Mouse (Mus musculus) kidney, adult 18-20 months (tissue): ENCODE results near the gene Zfp26.
A peak's percentile ranks its signal among the peaks of the same experiment; 100 is the strongest.

Experiments used
- DNase-seq: peaks from one replicate; pipeline ENCODE4 v3.0.0; 2021

The Zfp26 gene

DNA sequence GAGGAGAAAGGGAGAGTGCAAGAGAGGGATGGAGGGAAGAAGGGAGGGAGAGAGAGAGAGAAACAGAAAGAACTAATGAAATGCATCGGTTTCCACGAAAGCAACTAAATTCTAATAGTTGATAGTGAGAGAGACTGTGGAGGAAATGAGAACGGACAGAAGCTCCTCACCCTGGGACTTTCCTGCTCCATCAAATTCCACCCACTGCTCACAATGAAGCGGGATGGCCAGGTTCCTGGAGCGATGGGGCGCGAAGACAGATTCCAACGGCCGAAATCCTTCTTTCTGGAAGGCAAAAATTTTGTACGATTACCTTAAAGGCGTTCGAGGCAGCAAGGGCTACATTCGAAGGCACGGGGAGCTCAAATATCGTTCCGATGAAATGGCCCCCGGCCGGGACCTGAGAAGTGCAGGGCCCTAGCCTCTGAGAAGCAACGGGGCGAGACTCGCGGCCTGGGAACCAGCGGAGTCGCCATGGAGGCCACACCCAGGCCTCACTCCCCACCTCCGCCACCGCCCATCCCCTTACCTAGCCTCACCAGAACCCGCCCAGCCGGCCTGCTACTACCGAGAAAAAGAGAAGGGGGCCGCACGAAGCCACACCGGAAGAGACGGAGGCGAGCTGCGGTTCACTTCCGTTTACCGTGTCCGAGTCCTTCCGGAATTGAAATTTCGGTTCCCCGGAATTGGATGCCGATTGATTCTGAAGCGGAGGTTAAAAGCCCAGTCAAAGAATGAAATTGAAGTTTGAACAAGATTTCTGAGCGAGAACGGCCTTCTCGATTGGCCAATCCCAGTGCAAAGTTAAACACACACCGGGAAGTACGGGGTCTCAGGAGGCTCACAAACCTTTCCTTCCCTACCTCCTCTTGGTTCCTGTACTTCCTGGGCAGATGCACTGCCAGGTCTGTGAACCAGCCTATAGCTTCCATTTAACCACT, at the start of gene Zfp26:
Gene Zfp26, minus strand, starts transcription at position 786 of the 941 bp plus-strand sequence.
- peak; percentile 86 for DNase-seq

DNA sequence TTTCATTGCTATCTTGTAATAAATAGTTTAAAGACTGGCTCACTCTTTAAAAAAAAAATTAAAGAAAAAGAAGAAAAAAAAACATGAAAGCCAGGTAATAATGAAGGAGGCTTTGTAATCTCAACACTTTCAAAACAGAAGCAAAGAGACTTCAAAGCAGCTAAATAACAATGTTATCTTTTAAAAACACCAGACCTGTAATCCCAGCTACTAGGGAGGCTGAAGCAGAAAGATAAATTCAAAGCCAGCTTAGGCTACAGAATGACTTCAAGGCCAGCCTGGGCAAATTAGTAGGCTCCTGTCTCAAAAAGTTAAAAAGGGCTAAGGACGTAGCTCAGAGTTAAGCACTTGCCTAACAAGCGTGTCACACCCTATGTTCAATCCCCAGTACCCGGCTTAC, 49.7 kb upstream of the Zfp26 start:
- DNase-seq = no peak

DNA sequence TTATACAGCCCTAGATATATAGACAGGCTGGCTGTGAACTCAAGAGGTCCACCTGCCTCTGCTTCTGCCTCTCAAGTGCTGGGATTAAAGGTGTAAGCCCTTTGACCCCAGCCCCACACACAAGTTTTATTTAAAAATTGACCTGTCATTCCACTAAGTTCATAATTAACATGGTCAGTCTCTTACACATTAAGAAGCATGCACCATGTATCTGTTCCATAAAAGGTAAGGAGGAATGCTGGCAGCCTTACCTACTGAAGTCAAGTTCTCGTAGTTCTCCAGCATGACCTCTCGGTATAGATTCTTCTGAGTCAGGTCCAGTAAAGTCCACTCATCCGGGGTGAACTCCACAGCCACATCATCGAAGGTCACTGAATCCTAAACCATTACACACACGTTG, 44.8 kb upstream of the Zfp26 start:
- peak; percentile 16 for DNase-seq

DNA sequence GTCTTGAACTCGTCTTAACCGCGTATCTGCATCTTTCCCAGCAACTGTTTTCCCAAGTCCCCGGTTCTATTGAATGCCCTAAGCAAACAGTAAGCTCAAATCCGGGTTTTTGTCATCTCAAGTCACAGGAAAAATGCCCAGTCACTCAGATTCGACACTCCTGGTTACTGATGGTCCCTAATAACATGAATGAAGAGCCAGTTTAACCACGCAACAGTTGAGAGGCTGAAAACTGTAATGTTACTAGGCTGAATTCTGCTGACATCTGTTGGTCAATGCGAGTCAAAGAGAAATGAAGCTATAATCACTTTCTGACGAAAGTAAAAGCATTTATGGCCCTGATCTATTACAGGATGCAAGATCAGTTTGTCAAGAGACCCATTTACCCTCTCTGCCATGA, 33.3 kb upstream of the Zfp26 start:
- DNase-seq = no peak

DNA sequence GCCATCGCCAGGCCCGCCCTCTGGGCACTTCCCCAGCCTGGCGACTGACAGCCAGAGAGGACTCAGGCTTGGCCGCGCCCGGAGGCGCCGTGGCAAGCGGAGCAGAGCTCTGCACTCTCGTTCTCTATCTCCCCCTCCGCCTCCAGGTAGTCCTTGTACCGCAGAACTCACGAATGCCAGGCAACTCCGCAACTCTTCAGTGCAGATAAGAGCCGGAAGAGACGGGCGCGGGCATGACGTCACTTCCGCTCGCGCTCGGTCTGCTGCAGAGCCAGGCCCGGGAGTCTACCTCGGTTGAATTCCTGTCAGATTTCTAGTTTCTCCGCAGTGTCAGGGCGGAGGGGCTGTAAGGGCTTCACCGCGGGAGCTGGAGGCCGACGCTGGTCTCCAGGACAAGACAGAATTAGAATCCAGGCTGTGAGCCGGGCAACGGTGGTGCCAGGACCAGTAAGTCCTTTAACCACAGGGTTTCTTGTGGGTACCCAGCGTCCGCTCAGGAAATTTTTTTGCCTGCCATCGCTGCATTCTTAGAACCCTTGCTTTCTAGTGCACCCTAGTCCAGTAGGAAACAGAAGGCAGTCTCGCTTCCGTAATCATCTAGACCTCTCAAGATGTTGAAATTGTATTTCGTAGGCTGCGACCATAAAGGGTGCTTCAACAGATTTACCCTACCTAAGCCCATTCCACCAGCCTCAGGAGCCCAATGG, 32.7 kb upstream of the Zfp26 start, which contains the start of gene Zfp426:
Gene Zfp426, minus strand, starts transcription at position 220 of the 707 bp plus-strand sequence.
- DNase-seq = peak; percentile 90

DNA sequence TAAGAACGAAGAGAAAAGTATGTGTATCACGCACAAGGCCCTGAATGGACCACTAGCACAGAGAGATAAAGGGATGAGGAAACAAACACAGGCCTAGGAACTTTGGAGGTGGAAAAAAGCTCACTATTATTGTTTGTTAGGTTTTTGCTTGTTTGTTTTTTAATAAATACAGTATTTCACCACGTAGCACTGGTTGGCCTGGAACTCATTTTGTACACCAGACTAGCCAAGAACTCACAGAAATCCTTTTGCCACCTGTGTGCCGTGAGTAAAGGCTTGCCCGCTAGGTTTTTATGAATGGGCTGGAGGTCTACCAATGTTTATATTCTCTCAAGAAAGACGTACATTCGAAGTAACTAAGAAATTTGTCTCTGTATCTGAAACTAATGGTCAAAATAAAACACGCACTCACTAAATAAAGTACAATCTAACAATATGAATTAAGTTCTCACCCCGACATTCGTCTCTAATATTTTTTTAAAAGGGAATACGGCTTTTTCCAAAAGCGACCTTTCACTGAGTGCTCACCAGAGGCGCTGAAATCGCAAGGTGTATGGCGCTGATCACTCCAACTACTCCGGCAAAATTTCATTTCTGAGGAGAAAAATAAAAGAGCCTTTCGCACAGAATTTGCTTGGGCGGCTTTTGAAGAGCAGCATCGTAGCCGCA, 32.0 kb upstream of the Zfp26 start:
- DNase-seq = no peak

DNA sequence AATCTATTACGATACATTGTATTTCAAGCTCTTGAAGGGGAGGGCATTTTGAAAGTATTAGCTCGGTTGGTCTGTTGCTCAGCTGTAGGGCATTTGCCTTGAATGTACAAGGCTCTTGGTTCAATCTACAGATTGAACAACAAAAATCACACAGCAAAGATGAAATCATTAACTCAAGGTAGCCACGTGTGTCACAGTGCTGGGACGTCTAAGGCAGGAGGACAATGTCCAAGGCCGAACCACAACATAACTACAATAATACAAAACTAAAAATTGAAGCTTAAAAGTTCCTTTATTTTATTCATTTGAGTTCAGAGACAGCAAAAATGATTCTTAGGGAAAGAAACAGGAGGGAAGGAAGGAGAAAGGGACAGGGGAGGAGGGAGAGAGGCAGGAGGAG, 29.6 kb upstream of the Zfp26 start:
- no peak for DNase-seq

DNA sequence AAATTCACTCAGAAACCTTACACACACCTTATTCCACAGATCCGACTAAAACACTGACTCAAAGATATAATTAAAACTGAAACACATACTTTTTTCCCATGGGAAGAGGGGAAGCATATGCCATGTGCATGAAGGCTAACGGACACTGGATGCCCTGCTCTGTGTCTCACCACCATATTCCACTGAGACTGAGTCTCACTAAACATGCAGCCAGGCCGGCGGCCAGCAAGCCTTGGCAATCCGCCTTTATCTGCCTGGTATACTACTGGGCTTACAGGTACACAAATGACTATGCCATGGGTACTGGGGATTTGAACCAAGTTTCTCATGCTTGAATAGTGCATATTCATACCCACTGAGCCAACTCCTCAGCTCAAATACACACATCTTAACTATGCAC, 19.4 kb upstream of the Zfp26 start:
- DNase-seq = peak; percentile 18

DNA sequence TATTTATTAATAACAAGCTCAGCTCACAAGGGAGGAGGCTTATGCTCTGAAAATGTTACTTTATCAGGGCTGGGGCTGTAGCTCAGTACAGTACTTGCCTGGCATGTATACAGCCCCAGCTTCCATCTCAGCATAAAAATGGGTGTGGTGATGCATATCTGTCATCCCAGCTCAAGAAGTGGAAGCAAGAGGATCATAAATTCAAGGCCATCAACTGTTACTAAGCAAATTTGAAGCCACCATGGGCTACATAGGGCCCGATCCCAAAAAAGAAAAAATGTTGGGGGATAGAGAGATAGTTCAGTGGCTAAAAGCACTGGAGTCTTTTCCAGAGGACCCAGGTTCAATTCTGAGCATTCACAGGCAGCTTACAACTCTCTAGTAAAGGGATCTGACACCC, 16.7 kb upstream of the Zfp26 start:
- no peak for DNase-seq

DNA sequence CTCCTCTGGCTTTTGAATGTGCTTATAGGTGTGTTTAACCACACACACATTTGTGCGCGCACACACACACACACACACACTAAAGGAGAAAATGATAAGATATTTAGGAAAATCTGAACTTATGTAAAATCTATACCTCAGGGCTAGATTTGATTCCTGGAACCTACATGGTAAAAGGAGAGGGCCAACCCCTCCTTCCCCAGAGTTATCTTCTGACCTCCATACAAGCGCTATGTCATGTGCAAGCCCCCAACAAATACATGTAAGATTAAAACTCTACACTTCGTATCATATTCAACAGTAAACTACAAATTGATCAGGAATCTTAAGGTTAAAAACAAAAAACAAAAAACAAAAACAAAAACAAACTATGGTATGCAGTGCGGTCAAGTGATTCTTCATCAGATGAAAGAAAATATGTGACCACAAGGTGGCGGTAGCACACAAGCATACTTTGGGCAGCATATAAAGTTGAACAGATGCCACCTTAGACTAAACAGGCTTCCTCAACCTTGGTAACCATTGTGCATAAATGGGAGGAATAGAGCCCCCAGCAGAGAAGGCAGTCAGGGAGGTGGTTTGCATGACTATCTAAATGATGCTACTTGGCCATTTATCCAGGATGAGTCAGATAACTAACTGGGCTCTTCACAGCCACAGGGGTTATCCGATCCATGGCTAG, 6.9 kb upstream of the Zfp26 start:
- peak; percentile 57 for DNase-seq

DNA sequence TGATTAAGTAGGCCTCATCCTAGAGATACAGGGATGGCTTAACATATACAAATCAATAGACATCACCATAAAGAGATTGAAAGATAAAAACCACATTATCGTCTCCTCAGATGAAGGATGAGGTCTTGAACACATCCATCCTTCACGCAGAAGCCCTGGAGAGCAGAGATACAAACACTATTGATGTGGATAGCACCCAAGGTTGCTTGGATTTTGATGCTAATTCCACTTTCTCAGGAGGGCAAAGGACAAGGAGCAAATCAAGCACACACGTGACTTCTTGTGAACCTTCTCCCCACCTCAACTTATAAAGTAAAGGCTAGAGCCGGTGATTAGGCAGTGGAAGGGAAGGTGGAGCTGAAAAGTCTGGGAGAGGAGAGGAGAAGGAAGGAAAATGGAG, 6.3 kb downstream of the Zfp26 start:
- DNase-seq = no peak

DNA sequence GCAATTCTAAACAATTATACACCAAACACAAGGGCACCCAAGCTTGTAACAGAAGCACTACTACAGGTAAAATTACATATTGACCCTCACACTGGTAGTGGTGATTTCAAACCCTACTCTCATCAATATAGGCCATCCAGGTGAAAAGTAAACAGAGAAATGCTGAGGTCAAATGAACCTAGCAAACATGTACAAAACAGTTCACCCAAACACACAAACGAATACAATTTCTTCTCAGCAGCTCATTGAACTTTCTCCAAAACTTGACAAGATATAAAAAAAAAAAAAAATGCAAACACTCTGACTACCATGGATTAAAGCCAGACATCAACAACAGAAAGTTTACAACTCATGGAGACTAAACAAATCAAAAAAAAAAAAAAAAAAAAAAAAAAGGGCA, 8.5 kb downstream of the Zfp26 start:
- no peak for DNase-seq

DNA sequence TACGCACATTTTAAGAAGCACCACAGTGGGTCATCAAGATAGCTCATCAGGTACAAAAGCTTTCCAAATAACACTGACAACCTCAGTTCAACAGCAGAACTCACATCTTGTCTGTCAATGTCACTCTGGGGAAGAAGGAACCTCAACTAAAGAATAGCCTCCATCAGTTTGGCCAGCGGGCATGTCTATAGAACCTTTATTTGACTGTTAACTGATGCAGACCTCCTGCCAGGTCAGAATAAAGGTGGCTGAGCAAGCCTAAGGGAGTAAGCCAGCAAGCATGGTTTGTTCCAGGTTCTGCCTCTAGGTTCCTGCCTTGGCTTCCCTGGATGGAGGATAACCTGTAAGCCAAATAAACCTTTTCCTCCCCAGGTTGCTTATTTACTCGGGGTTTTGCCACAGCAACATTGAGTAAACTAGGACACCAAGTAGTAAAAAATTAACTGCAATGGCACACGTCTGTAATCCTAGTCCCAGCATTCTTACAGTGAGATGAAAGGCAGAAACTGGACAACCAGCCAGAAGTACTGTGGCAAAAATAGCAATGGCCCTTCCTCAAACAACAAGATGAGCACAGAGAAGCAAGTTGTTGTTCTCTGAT, 16.7 kb downstream of the Zfp26 start:
- peak; percentile 22 for DNase-seq

DNA sequence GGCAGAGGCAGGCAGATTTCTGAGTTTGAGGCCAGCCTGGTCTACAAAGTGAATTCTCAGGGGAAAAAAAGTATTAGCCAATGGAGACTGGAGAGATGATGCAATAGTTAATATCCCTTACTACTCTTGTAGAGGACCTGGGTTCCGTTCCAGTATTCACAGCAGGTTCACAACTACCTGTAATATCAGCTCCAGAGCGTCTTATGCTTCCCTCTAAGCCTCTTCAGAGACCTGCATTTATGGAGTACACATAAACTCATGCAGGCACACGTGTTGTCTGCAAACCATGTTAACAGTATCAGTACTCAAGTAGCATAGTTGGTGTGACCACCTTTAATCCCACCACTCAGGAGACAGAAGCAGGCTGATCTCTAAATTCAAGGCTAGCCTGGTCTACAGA, 30.0 kb downstream of the Zfp26 start:
- DNase-seq = no peak

DNA sequence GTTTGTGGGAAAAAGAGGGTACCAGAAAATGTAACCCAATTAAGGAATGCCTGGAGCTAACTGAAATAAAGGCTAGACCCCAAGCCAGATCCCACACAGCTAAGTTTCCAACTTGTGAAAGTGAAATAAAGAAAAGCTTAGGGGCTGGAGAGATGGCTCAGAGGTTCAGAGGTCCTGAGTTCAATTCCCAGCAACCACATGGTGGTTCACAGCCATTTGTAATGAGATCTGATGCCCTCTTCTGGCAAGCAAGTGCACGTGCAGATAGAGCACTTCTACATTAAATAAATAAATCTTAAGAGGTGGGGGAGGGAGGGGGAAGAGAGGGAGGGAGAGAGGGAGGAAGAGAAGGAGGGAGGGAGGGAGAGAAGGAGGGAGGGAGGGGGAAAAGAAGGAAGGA, 48.5 kb downstream of the Zfp26 start:
- no peak for DNase-seq

DNA sequence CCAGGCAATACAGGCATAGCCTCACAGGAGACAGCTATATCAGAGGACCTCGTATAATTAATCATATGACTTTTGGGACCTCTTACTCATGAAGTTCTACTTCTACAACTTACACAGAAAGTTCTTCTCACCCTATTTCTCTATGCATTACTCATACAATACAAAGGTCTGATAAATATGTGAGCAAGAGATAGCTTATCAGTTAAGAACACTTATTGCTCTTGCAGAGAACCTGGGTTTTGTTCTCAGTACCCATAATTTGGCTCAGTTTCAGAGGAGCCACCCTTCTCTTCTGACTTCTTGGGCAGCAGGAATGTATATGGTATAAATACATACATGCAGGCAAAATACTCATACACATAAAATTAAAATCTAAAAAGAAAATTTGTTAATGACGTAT, 50.6 kb downstream of the Zfp26 start:
- DNase-seq = no peak

DNA sequence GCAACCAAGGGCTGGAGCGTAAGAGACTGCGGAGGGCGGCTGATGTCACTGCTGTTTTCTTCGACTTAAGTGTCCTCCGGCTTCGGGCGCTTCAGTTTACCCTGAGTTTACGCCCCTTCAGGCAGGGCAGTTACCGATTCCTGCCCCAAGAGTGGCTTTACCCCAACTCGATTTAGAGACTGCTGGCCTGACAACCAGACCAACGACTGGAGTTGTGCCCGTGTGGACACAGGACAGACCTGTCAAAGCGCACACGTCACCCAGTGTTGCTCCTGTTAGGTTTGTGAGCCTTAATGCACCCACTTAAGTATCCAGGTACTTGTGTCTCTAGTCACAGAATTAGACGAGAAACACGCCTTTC, 74.6 kb downstream of the Zfp26 start:
- no peak for DNase-seq

DNA sequence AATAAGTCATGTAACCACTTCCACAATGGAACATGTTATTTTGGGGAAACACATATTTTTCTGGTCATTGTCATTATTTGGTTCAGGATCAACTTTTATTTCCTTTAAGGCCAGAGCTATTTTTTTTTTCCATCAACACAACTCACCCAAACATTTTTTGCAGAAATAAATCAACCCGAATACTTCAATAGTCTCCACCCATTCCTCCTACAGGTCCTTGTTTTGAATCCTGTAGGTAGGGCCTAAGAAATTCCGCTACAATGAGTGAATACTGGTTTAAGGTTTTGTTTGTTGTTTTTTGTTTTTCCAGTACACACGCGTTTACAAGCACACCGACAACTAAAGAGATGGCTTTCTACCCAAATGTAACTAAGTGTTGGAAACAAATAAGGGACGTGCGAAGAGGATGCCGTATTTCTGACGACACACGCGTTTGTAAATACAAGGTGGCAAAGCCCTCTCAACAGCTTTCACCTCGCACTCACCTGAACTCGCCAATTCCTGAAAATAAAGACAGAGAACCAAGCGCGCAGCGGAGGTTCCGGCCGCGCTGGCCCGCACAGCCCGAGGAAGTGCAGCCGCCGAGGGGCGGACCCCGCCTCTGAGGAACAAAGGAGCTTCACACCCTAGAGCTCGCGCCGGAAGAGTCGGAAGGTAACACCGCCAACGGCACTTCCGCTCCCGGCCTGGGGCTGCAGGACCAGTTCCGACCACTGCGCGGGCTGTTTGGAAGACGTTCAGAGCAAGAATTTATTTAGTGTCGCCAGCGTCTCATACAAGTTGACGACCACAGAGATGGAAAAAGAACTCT, 75.2 kb downstream of the Zfp26 start, which contains the start of gene Zfp560:
Gene Zfp560, minus strand, starts transcription at position 646 of the 811 bp plus-strand sequence.
- DNase-seq = peak; percentile 90

DNA sequence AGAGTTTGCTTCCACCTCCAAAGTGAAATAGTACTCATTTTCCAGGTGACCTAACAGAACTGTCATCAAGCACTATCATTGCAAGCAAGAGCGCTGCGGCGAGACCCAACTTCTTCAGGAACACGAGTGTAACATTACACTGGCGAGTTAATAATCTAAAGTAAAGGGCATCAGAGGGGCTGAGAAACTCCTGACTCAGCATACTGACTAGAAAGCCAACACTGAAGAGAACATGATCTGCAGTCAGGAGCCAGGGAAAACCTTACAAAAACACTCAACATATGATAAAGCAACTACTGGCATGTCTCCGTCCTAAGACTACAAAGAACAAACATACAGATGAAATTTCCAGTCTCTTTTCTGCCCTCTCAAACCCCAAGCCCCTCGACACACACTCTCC, 76.3 kb downstream of the Zfp26 start:
- DNase-seq = no peak
